Mouse (Mus musculus) hindlimb bud, embryonic 11.5 days (tissue): ENCODE results near the gene Cacna1e.

Experiments
- DNase-seq: peaks from one replicate; pipeline ENCODE4 v3.0.0-alpha.2; 2012; ENCODE audit warnings: low read depth, low spot score; ENCODE audit errors: extremely low spot score

Cacna1e gene

GRCm38 (mm10) chr1:154646156-154646950 lies 237.9 kb downstream of the Cacna1e start:
- DNase-seq, result no peak

GRCm38 (mm10) chr1:154637821-154638220 lies 246.5 kb downstream of the Cacna1e start:
- no peak for DNase-seq

- no peak for DNase-seq
Observed at GRCm38 (mm10) chr1:154635766-154636165, 248.5 kb downstream of the Cacna1e start.

GRCm38 (mm10) chr1:154632886-154633285 lies 251.4 kb downstream of the Cacna1e start:
- DNase-seq, result peak; percentile 8

- DNase-seq, result no peak
Observed at GRCm38 (mm10) chr1:154622666-154623653, 261.3 kb downstream of the Cacna1e start.

- DNase-seq, result no peak
Observed at GRCm38 (mm10) chr1:154617743-154618455, 266.4 kb downstream of the Cacna1e start.

- DNase-seq, result no peak
Observed at GRCm38 (mm10) chr1:154615759-154616158, 268.5 kb downstream of the Cacna1e start.

GRCm38 (mm10) chr1:154608516-154608915 lies 275.8 kb downstream of the Cacna1e start:
- DNase-seq, result no peak

- no peak for DNase-seq
Observed at GRCm38 (mm10) chr1:154607406-154607805, 276.9 kb downstream of the Cacna1e start.

GRCm38 (mm10) chr1:154605601-154606000 lies 278.7 kb downstream of the Cacna1e start:
- no peak for DNase-seq

GRCm38 (mm10) chr1:154603781-154604180 lies 280.5 kb downstream of the Cacna1e start:
- DNase-seq, result no peak

GRCm38 (mm10) chr1:154602531-154602930 lies 281.8 kb downstream of the Cacna1e start:
- no peak for DNase-seq

- no peak for DNase-seq
Observed at GRCm38 (mm10) chr1:154582516-154582915, 301.8 kb downstream of the Cacna1e start.

GRCm38 (mm10) chr1:154579929-154580328 lies 304.4 kb downstream of the Cacna1e start:
- no peak for DNase-seq

- no peak for DNase-seq
Observed at GRCm38 (mm10) chr1:154578748-154579147, 305.6 kb downstream of the Cacna1e start.

GRCm38 (mm10) chr1:154576418-154576817 lies 307.9 kb downstream of the Cacna1e start:
- DNase-seq, result no peak

GRCm38 (mm10) chr1:154566026-154566425 lies 318.3 kb downstream of the Cacna1e start:
- no peak for DNase-seq

GRCm38 (mm10) chr1:154555811-154556210 lies 328.5 kb downstream of the Cacna1e start:
- no peak for DNase-seq

GRCm38 (mm10) chr1:154553132-154553531 lies 331.2 kb downstream of the Cacna1e start:
- no peak for DNase-seq

- no peak for DNase-seq
Observed at GRCm38 (mm10) chr1:154537445-154537844, 346.9 kb downstream of the Cacna1e start.

- DNase-seq, result no peak
Observed at GRCm38 (mm10) chr1:154536763-154537162, 347.5 kb downstream of the Cacna1e start.
